Mouse (Mus musculus) bone marrow, adult 2 months (tissue): ENCODE measurements around the gene Tbx4. TPM values are rescaled to one million over a fixed set of nuclear protein-coding genes. Genes with fewer than 3 reads are reported as not detected.

Source experiments
- H3K27ac ChIP-seq: fragments of 200-500 bp; 2 replicates; pipeline ENCODE4 v1.5.1; 2012; ENCODE audit warnings: low read depth, mild to moderate bottlenecking, control low read depth, inconsistent platforms, low read length; ENCODE audit not compliant: control insufficient read depth, poor library complexity, insufficient read depth
- H3K4me1 ChIP-seq: fragments of 200-500 bp; 2 replicates; pipeline ENCODE4 v1.6.1; 2011; ENCODE audit warnings: low read length; ENCODE audit not compliant: control insufficient read depth, insufficient read depth
- H3K4me3 ChIP-seq: fragments of 200-500 bp; replicated peaks from 2 replicates; pipeline ENCODE3; 2011; ENCODE audit warnings: mild to moderate bottlenecking, low read depth, low read length, control low read depth; ENCODE audit not compliant: control insufficient read depth
- CTCF ChIP-seq: fragments of 200-500 bp; IDR thresholded peaks from 2 replicates; pipeline ENCODE4 v1.5.1; 2011; ENCODE audit warnings: low read length, control low read depth; ENCODE audit not compliant: control insufficient read depth, insufficient read depth
- POLR2A ChIP-seq: fragments of 200-500 bp; IDR thresholded peaks from 2 replicates; pipeline ENCODE4 v1.6.1; 2011; ENCODE audit warnings: low read depth, mild to moderate bottlenecking, control low read depth, low read length, borderline replicate concordance; ENCODE audit not compliant: control insufficient read depth
- WGBS: fragments of 180-500 bp; shearing (Covaris S2); methylation state at CpG from one replicate; pipeline ENCODE4 v1.1.7; 2018; 5-methylcytosine and 5-hydroxymethylcytosine counted together
- polyA plus RNA-seq: library from polyadenylated mRNA; stranded (reverse); fragments of >200 nt; gene quantifications from 2 replicates; pipeline ENCODE4 v1.2.4, GENCODE M21; 2011; ENCODE audit warnings: low replicate concordance; ENCODE audit not compliant: missing spikeins, insufficient read depth, insufficient read length

The Tbx4 gene
- polyA plus RNA-seq, 1 experiment, result not detected

GRCm38 (mm10) chr11:85892771-85893170 is 6.5 kb downstream of the Tbx4 start:
- 6% methylated on average over 6 of the region's 6 CpGs for WGBS
- no peak overlapping the region for H3K27ac ChIP-seq
- H3K4me1 ChIP-seq, result no peaks in the 10 kb centered on the region
- no peak overlapping the region for H3K4me3 ChIP-seq
- TF ChIP-seq CTCF, result no peak
- TF ChIP-seq POLR2A, result no peak

DNA sequence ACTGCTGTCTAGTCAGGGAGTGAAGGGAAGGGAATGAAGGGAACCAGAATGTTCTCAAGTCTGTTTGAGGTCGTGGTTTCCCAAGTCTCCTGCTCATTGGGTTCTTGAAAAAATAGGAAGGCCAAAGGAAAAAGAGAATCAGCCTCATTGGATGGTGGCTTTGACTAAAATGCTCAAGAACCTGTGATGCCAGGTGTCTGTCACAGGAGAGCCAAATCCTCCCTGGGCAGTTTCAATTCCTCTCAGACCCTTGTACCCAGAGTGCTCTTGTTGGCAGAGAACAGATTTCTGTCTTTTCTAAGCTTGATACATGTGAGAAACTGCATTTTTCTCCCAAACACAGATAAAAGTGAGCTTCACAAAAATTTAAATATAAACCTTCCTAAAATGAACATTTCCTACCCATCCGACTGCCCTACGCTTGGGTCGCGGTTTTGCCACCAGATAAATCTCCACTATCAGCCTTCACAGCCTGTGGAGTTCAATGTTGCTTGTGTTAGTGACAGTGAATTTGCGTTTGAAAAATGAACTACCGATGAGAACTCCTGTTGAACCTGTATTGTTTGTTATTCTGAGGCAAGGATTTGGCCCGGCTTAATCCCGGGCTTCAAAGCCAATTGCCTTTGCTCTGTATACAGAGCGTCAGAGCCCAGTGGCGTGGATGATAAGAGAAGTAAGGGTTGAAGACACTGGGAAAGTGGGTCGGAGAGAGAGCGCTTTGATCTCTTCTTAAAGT is 7.3 kb downstream of the Tbx4 start:
- Histone ChIP-seq H3K4me3 (no peak overlapping the region), H3K27ac (no peak overlapping the region), H3K4me1 (no peaks in the 10 kb centered on the region)
- WGBS, result 10% methylated on average over 13 of the region's 13 CpGs
- TF ChIP-seq CTCF (no peak), POLR2A (no peak)

GRCm38 (mm10) chr11:85894136-85894530 is 7.9 kb downstream of the Tbx4 start:
- WGBS, result 7% methylated on average over 3 of the region's 3 CpGs
- H3K4me1 ChIP-seq, result no peaks in the 10 kb centered on the region
- no peak overlapping the region for H3K27ac ChIP-seq
- no peak overlapping the region for H3K4me3 ChIP-seq
- TF ChIP-seq POLR2A (no peak), CTCF (no peak)

- no peak for TF ChIP-seq POLR2A
- H3K4me3 ChIP-seq, result no peak overlapping the region
Measured at GRCm38 (mm10) chr11:85894731-85895545, 8.7 kb downstream of the Tbx4 start.

GRCm38 (mm10) chr11:85896335-85896985 is 10.2 kb downstream of the Tbx4 start:
- 53% methylated on average over 13 of the region's 13 CpGs for WGBS
- no peak overlapping the region for H3K4me3 ChIP-seq
- no peaks in the 10 kb centered on the region for H3K4me1 ChIP-seq
- no peak for TF ChIP-seq POLR2A
- no peak for TF ChIP-seq CTCF
- no peak overlapping the region for H3K27ac ChIP-seq

More at GRCm38 (mm10) chr11:85894731-85895545, 8.7 kb downstream of the Tbx4 start:
- 4% methylated on average over 43 of the region's 43 CpGs for WGBS
- H3K27ac ChIP-seq, result no peak overlapping the region
- no peaks in the 10 kb centered on the region for H3K4me1 ChIP-seq

DNA sequence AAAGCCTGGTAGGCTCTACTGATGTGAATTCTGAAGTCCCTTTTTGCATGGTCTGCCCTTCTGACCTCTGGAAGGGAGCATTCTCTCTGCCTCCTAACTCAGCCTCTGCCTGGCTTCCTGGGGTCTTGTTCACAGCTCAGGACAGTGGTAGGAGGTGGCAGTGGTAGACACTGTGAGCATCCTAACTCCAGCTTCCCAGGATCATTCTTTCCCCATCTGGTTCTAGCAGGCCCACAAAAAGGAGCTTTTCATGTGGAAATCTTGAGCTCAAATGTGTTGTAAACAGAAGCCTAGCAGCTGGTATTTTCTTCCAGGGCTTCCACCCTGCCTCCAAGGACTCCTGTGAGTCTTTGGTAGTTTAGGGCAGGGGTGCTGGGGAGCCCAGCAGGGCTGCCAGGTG is 14.1 kb downstream of the Tbx4 start:
- H3K27ac ChIP-seq, result no peak overlapping the region
- TF ChIP-seq POLR2A (no peak), CTCF (no peak)
- H3K4me1 ChIP-seq, result no peaks in the 10 kb centered on the region
- no peak overlapping the region for H3K4me3 ChIP-seq

GRCm38 (mm10) chr11:85909514-85909913 is 23.3 kb downstream of the Tbx4 start:
- Histone ChIP-seq H3K27ac (no peak overlapping the region), H3K4me3 (no peak overlapping the region), H3K4me1 (no peaks in the 10 kb centered on the region)
- 37% methylated on average over 4 of the region's 4 CpGs for WGBS
- TF ChIP-seq CTCF, result no peak
- no peak for TF ChIP-seq POLR2A

DNA sequence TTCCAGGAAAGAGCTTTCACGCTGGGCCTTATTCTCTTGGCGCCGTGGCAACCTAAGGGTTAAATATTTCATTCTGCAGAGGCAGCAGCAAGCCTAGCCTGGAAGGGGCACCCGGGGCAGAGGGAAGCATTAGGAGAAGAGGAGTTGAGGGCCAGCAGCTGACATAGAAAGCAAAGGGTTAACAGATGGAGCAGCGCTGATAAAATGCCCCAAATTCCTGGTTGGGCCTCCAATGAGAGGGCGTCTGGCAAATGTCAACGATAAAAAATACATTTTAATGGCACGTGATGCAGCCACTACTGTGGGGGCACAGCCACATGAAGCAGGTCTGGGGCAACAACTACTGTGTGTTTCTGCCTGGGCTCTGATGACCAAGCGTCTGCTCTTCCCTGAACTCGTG is 23.9 kb downstream of the Tbx4 start:
- no peaks in the 10 kb centered on the region for H3K4me1 ChIP-seq
- TF ChIP-seq CTCF (no peak), POLR2A (no peak)
- H3K4me3 ChIP-seq, result no peak overlapping the region
- WGBS, result 45% methylated on average over 10 of the region's 10 CpGs
- H3K27ac ChIP-seq, result no peak overlapping the region
